ENCODE assay signal across 9 mouse cellular contexts in the genomic region with DNA sequence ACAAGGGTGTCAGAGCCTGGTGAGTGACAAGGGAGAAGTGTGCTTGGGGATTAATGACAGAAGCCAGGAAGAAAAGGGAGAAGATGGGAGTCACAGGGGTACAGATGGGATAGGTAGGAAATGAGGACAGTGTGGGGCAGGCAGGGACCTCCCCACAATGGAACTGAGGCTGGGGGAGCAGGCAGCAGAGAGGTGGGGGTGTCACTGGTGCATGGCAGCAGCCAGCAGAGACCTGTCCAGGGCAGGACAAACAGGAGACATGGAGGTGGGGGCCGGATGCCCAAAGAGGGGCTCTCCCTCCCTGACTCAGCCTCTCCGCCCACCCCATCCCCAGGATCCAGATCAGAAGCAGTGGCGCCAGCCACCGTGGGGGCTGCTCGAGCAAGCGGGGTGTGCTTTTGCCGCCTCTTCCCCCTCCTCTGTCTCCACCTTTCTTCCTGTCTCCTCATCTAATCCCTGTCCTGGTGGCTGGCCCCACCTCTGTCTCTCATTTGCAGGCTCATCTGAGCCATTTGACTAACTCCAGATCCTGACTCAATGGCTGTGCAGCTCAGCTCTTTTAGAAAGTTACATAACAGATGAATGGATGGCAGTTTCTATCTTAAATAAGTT. TPM values are rescaled to one million over a fixed set of nuclear protein-coding genes. Genes with fewer than 3 reads are reported as not detected.
DNase-seq lines count a peak whose midpoint lies in the region; ATAC-seq and TF ChIP-seq lines count a peak whose summit lies in the region.
"Had no signal": no experiment of that assay in that cellular context is flagged by ENCODE, and none has a peak within 500 bp of the region (broad histone marks: within the 10 kb centered on the region; RNA-seq: fewer than 3 reads in every experiment).

No protein-coding gene starts in this region.

- peak overlapping the region; percentile 61 for H3K4me2 ChIP-seq in heart, embryonic 13.5 days
- H3K4me2 ChIP-seq in limb, embryonic 13.5 days (replicated peaks): peak overlapping the region; percentile 46

- H3K9ac ChIP-seq in heart, embryonic 13.5 days: peak overlapping the region; percentile 74
- peak overlapping the region; percentile 57 for H3K9ac ChIP-seq in limb, embryonic 13.5 days
- H3K9ac ChIP-seq: liver, embryonic 14.5 days had no signal

- H3K4me1 ChIP-seq in heart, embryonic 13.5 days: peaks cover 58% of the 10 kb centered on the region
- peaks cover 43% of the 10 kb centered on the region for H3K4me1 ChIP-seq in limb, embryonic 13.5 days
- peaks cover 17% of the 10 kb centered on the region for H3K4me1 ChIP-seq in small intestine, adult 2 months (ENCODE audit: control insufficient read depth, insufficient read depth, insufficient read length, low read length)

- no peak for TF ChIP-seq CTCF in left cerebral cortex, adult 2 months (IDR thresholded peaks at IDR 0.05)
- TF ChIP-seq CTCF in small intestine, adult 2 months (IDR thresholded peaks at IDR 0.05; ENCODE audit: extremely low read depth, insufficient read length, insufficient replicate concordance, low read depth, low read length): no peak

- intact Hi-C loops in left cerebral cortex, adult 2 months (cut with DNase I): loop anchor here (2.0 kb wide), 1 partner anchor 34 kb away; no protein-coding TSS in a partner anchor
- intact Hi-C loops in left cerebral cortex, postnatal 4 days (cut with DNase I): no loop called here

- TF ChIP-seq POLR2A in small intestine, adult 2 months (IDR thresholded peaks at IDR 0.05; ENCODE audit: low read depth, low read length): no peak

- peak; percentile 32 for ATAC-seq in activated CD4-positive, CD25-positive, alpha-beta regulatory T cell, adult 4 months
- ATAC-seq in heart, embryonic 13.5 days (ENCODE audit: extremely low read depth, insufficient number of reproducible peaks, low FRiP score, low TSS enrichment): no peak
- ATAC-seq in limb, embryonic 13.5 days (ENCODE audit: low FRiP score, low read depth): 0 out of 2 replicates have a peak, but pooled peaks have one; percentile 6
- ATAC-seq in monocyte, adult 5-6 weeks (replicated peaks; ENCODE audit: insufficient number of reproducible peaks, low FRiP score, low TSS enrichment, poor library complexity, severe bottlenecking): no peak

- DNase-seq in left cerebral cortex, adult 2 months (ENCODE audit: extremely low spot score in 1 of 2, low spot score in 2 of 2): peak; percentile 67 to 73
- DNase-seq in left cerebral cortex, postnatal 4 days: no peak
- no peak for DNase-seq in spleen, postnatal 10 days (ENCODE audit: low spot score in 2 of 2)

- H3K27me3 ChIP-seq in heart, embryonic 13.5 days (replicated peaks): no peaks in the 10 kb centered on the region
- no peaks in the 10 kb centered on the region for H3K27me3 ChIP-seq in limb, embryonic 13.5 days
- H3K27me3 ChIP-seq in small intestine, adult 2 months (ENCODE audit: control insufficient read depth, insufficient read depth, low read length): no peaks in the 10 kb centered on the region

- H3K4me3 ChIP-seq in left cerebral cortex, adult 2 months: no peak overlapping the region
- peak overlapping the region; percentile 12; the same call in 1 of the 2 replicates for H3K4me3 ChIP-seq in heart, embryonic 13.5 days
- H3K4me3 ChIP-seq in limb, embryonic 13.5 days: no peak overlapping the region
- H3K4me3 ChIP-seq in small intestine, adult 2 months (ENCODE audit: low read depth, low read length): no peak overlapping the region

- peak overlapping the region; percentile 80 for H3K27ac ChIP-seq in left cerebral cortex, adult 2 months
- peak overlapping the region; percentile 82 for H3K27ac ChIP-seq in heart, embryonic 13.5 days (replicated peaks)
- 0 out of 2 replicates have a peak overlapping the region, but pooled peaks have one; percentile 33 for H3K27ac ChIP-seq in limb, embryonic 13.5 days
- peak overlapping the region; percentile 39; the same call in 1 of the 2 replicates for H3K27ac ChIP-seq in small intestine, adult 2 months (ENCODE audit: insufficient read depth, low read depth, low read length)
- H3K27ac ChIP-seq: liver, embryonic 14.5 days had no signal

- H3K9me3 ChIP-seq in heart, embryonic 13.5 days: no peaks in the 10 kb centered on the region
- H3K9me3 ChIP-seq in limb, embryonic 13.5 days: no peaks in the 10 kb centered on the region

- H3K36me3 ChIP-seq in heart, embryonic 13.5 days: peaks cover 34% of the 10 kb centered on the region
- peaks cover 37% of the 10 kb centered on the region for H3K36me3 ChIP-seq in limb, embryonic 13.5 days
- peaks cover 35% of the 10 kb centered on the region for H3K36me3 ChIP-seq in small intestine, adult 2 months (ENCODE audit: control insufficient read depth, insufficient read depth, low read length)

- WGBS in heart, embryonic 13.5 days: 8% methylated on average over 6 of the region's 7 CpGs
- WGBS in limb, embryonic 13.5 days: 10% methylated on average over 7 of the region's 7 CpGs
- 37% methylated on average over 7 of the region's 7 CpGs for WGBS in small intestine, adult 2 months

RNA-seq across cellular contexts. Expression of gene Ccdc97, which starts 8.3 kb away (rescaled TPM):
- total RNA-seq in left cerebral cortex, adult 2 months (2021): 10 to 100 TPM; 65.4 to 66.5 TPM
- total RNA-seq in left cerebral cortex, postnatal 4 days (2021): 10 to 100 TPM; 47.8 to 48.6 TPM
- polyA plus RNA-seq in activated CD4-positive, CD25-positive, alpha-beta regulatory T cell, adult 4 months (2017; shearing (Covaris generic)): 10 to 100 TPM; 31.1 to 46.9 TPM
- polyA plus RNA-seq in heart, embryonic 13.5 days (2015; fragmentation: Nextera tagmentation; extraction: Ambion mirVana): 19.7 and 22.1 TPM in 2 replicates
- 22.0 and 24.6 TPM in 2 replicates for polyA plus RNA-seq in limb, embryonic 13.5 days (2015; fragmentation: Nextera tagmentation; extraction: Ambion mirVana)
- 43.6 and 72.4 TPM in 2 replicates for polyA plus RNA-seq in small intestine, adult 2 months (2012; rRNA removed)
- 33.9 to 38.4 TPM (median 36.5 TPM) in 3 replicates for total RNA-seq in monocyte, adult 5-6 weeks (2017)

RNA-seq across cellular contexts. Expression of gene Tgfb1, which starts 23.8 kb away (rescaled TPM):
- 10 to 100 TPM in 1 of 2 experiments, 1 to 10 TPM in 1; 7.3 to 10.7 TPM for total RNA-seq in left cerebral cortex, adult 2 months (2021)
- total RNA-seq in left cerebral cortex, postnatal 4 days (2021): 10 to 100 TPM in 1 of 2 experiments, 1 to 10 TPM in 1; 8.5 to 10.1 TPM
- 1 to 10 TPM; 4.7 to 8.6 TPM for polyA plus RNA-seq in activated CD4-positive, CD25-positive, alpha-beta regulatory T cell, adult 4 months (2017; shearing (Covaris generic))
- polyA plus RNA-seq in heart, embryonic 13.5 days (2015; fragmentation: Nextera tagmentation; extraction: Ambion mirVana): 4.3 TPM in 2 replicates
- polyA plus RNA-seq in limb, embryonic 13.5 days (2015; fragmentation: Nextera tagmentation; extraction: Ambion mirVana): 1.7 and 2.4 TPM in 2 replicates
- 20.8 and 24.4 TPM in 2 replicates for polyA plus RNA-seq in small intestine, adult 2 months (2012; rRNA removed)
- 59.4 to 115 TPM (median 71.4 TPM) in 3 replicates for total RNA-seq in monocyte, adult 5-6 weeks (2017)

RNA-seq across cellular contexts. Expression of gene B9d2, which starts 30.0 kb away (rescaled TPM):
- 10 to 100 TPM; 21.3 to 25.9 TPM for total RNA-seq in left cerebral cortex, adult 2 months (2021)
- total RNA-seq in left cerebral cortex, postnatal 4 days (2021): 10 to 100 TPM; 24.7 to 25.7 TPM
- polyA plus RNA-seq in activated CD4-positive, CD25-positive, alpha-beta regulatory T cell, adult 4 months (2017; shearing (Covaris generic)): 10 to 100 TPM; 54.0 to 70.8 TPM
- polyA plus RNA-seq in heart, embryonic 13.5 days (2015; fragmentation: Nextera tagmentation; extraction: Ambion mirVana): 30.8 and 32.8 TPM in 2 replicates
- 25.8 and 29.0 TPM in 2 replicates for polyA plus RNA-seq in limb, embryonic 13.5 days (2015; fragmentation: Nextera tagmentation; extraction: Ambion mirVana)
- polyA plus RNA-seq in small intestine, adult 2 months (2012; rRNA removed): 21.8 and 33.2 TPM in 2 replicates
- 29.3 to 50.4 TPM (median 44.2 TPM) in 3 replicates for total RNA-seq in monocyte, adult 5-6 weeks (2017)

RNA-seq across cellular contexts. Expression of gene Tmem91, which starts 35.7 kb away (rescaled TPM):
- total RNA-seq in left cerebral cortex, adult 2 months (2021): 10 to 100 TPM; 20.7 to 29.4 TPM
- total RNA-seq in left cerebral cortex, postnatal 4 days (2021): 10 to 100 TPM; 14.6 to 19.9 TPM
- polyA plus RNA-seq in activated CD4-positive, CD25-positive, alpha-beta regulatory T cell, adult 4 months (2017; shearing (Covaris generic)): 10 to 100 TPM; 10.4 to 11.6 TPM
- 1.4 and 1.5 TPM in 2 replicates for polyA plus RNA-seq in heart, embryonic 13.5 days (2015; fragmentation: Nextera tagmentation; extraction: Ambion mirVana)
- polyA plus RNA-seq in limb, embryonic 13.5 days (2015; fragmentation: Nextera tagmentation; extraction: Ambion mirVana): 3.7 and 4.9 TPM in 2 replicates
- 0.23 and 0.25 TPM in 2 replicates for polyA plus RNA-seq in small intestine, adult 2 months (2012; rRNA removed)
- total RNA-seq in monocyte, adult 5-6 weeks (2017): 0.29 to 1.2 TPM (median 0.96 TPM) in 3 replicates

RNA-seq across cellular contexts. Expression of gene Hnrnpul1, which starts 43.9 kb away (rescaled TPM):
- total RNA-seq in left cerebral cortex, adult 2 months (2021): 100 to 1,000 TPM in 1 of 2 experiments, 10 to 100 TPM in 1; 96.5 to 101 TPM
- 100 to 1,000 TPM; 142 to 152 TPM for total RNA-seq in left cerebral cortex, postnatal 4 days (2021)
- polyA plus RNA-seq in activated CD4-positive, CD25-positive, alpha-beta regulatory T cell, adult 4 months (2017; shearing (Covaris generic)): 10 to 100 TPM; 47.1 to 58.0 TPM
- 38.1 and 38.8 TPM in 2 replicates for polyA plus RNA-seq in heart, embryonic 13.5 days (2015; fragmentation: Nextera tagmentation; extraction: Ambion mirVana)
- polyA plus RNA-seq in limb, embryonic 13.5 days (2015; fragmentation: Nextera tagmentation; extraction: Ambion mirVana): 62.6 and 63.5 TPM in 2 replicates
- polyA plus RNA-seq in small intestine, adult 2 months (2012; rRNA removed): 28.9 and 60.2 TPM in 2 replicates
- total RNA-seq in monocyte, adult 5-6 weeks (2017): 116 to 171 TPM (median 131 TPM) in 3 replicates

Comparison
In these comparisons a context has a peak if more than half of its experiments do, and no peak if none do; other contexts are left out.
1. DNase-seq: peak in left cerebral cortex, adult 2 months (2 of 2); none in left cerebral cortex, postnatal 4 days (single experiment) and spleen, postnatal 10 days (0 of 2).
2. ATAC-seq: peak in activated CD4-positive, CD25-positive, alpha-beta regulatory T cell, adult 4 months (single experiment) and limb, embryonic 13.5 days (single experiment); none in heart, embryonic 13.5 days (single experiment) and monocyte, adult 5-6 weeks (single experiment).
3. Peak in every context shown above with its lines, with median percentiles within 50 percentile points of each other: H3K27ac ChIP-seq.